Mouse (Mus musculus) lung, embryonic 15.5 days (tissue): ENCODE data around the gene Lce1e. TPM values are rescaled to one million over a fixed set of nuclear protein-coding genes. Genes with fewer than 3 reads are reported as not detected.
"Not testable (repeated sequence)": the region's sequence is repeated elsewhere in the genome, so short reads cannot be mapped to it uniquely, and the experiment has no call there.

Experiments used
- ATAC-seq: fragments of 200-750 bp; cut with Nextera tagmentation; 2 replicates; pipeline ENCODE4 v1.8.0; 2017; ENCODE audit warnings: moderate number of reproducible peaks, borderline replicate concordance; ENCODE audit not compliant: low FRiP score, low TSS enrichment; ENCODE audit errors: extremely low read depth
- H3K27ac ChIP-seq: fragments of 300-500 bp; sonication (generic); 2 replicates; pipeline ENCODE4 v1.5.1; 2015; ENCODE audit warnings: moderate library complexity, mild to moderate bottlenecking, inconsistent platforms
- H3K27me3 ChIP-seq: fragments of 300-500 bp; sonication (generic); 2 replicates; pipeline ENCODE4 v1.6.1; 2015; ENCODE audit warnings: inconsistent platforms
- H3K36me3 ChIP-seq: fragments of 300-500 bp; sonication (generic); 2 replicates; pipeline ENCODE4 v1.6.1; 2015; ENCODE audit warnings: inconsistent platforms
- H3K4me1 ChIP-seq: fragments of 300-500 bp; sonication (generic); 2 replicates; pipeline ENCODE4 v1.6.1; 2015; ENCODE audit warnings: inconsistent platforms
- H3K4me2 ChIP-seq: fragments of 300-500 bp; sonication (generic); 2 replicates; pipeline ENCODE4 v1.6.1; 2015; ENCODE audit warnings: inconsistent platforms, mild to moderate bottlenecking, moderate library complexity
- H3K4me3 ChIP-seq: fragments of 300-500 bp; sonication (generic); 2 replicates; pipeline ENCODE4 v1.5.1; 2015; ENCODE audit warnings: mild to moderate bottlenecking, inconsistent platforms
- H3K9ac ChIP-seq: fragments of 300-500 bp; sonication (generic); 2 replicates; pipeline ENCODE4 v1.6.1; 2015; ENCODE audit warnings: inconsistent platforms
- H3K9me3 ChIP-seq: fragments of 300-500 bp; sonication (generic); 2 replicates; pipeline ENCODE4 v1.6.1; 2016; ENCODE audit warnings: inconsistent platforms
- WGBS: fragments of 180-500 bp; shearing (Covaris S2); methylation state at CpG from one replicate; pipeline ENCODE4 v1.1.7; 2015; 5-methylcytosine and 5-hydroxymethylcytosine counted together
- polyA plus RNA-seq: library from polyadenylated mRNA; unstranded; fragments of >200 nt; fragmentation: Nextera tagmentation; extraction: Ambion mirVana; gene quantifications from 2 replicates; pipeline ENCODE4 v1.2.1, GENCODE M21; 2015

Gene Lce1e
- not detected in 2 replicates for polyA plus RNA-seq

DNA sequence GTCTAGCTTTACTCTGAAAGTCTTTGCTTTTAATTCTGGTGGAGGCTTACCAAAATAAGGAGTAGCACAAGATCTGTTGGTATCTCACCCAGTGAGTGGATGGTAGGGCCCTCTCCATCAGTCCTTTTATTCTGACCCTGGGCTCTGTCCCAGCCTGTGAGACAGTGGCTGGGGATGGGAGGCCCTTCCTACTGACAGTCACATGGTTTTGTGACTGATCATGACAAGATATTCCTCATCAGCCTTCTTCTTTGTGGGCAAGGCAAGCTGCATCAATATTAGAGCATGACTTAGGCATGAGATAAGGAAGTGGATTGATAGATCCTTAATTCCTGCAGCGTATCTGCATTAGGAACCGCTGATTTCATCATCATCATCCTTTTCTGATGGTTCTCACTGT lies at the start of gene Lce1e:
Lce1e (minus strand) TSS at position 101 of the 400 bp plus-strand sequence.
- Histone ChIP-seq H3K4me1 (no peaks in the 10 kb centered on the region), H3K9me3 (no peaks in the 10 kb centered on the region), H3K27ac (no peak within 1 kb of the TSS), H3K4me2 (no peak within 1 kb of the TSS), H3K9ac (no peak within 1 kb of the TSS), H3K4me3 (no peak within 1 kb of the TSS), H3K36me3 (no peaks in the 10 kb centered on the region), H3K27me3 (no peaks in the 10 kb centered on the region)
- WGBS: 74% methylated on average over 2 of the region's 2 CpGs
- ATAC-seq: no peak

DNA sequence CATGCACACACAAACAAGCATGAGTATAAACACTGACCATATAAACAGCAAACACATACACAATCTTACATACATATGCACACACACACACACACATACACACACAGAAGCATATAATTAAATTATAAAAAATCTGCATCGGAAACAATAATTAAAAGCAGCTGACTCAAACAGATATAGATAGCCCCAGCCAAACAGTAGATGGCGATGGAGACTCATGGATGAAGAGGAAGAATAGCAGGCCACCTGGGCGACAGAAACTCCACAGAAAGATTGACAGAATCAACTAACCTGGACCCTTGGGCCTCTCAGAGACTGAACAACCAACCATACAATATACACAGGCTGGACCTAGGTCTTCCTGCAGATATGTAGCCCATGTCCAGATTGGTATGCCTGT lies 44.3 kb upstream of the Lce1e start:
- no peak overlapping the region for H3K4me2 ChIP-seq
- WGBS: 29% methylated on average over 3 of the region's 3 CpGs
- no peak overlapping the region for H3K4me3 ChIP-seq
- H3K27ac ChIP-seq: no peak overlapping the region
- H3K9me3 ChIP-seq: no peaks in the 10 kb centered on the region
- H3K27me3 ChIP-seq: no peaks in the 10 kb centered on the region
- no peaks in the 10 kb centered on the region for H3K4me1 ChIP-seq
- ATAC-seq: no peak
- no peaks in the 10 kb centered on the region for H3K36me3 ChIP-seq
- H3K9ac ChIP-seq: no peak overlapping the region

DNA sequence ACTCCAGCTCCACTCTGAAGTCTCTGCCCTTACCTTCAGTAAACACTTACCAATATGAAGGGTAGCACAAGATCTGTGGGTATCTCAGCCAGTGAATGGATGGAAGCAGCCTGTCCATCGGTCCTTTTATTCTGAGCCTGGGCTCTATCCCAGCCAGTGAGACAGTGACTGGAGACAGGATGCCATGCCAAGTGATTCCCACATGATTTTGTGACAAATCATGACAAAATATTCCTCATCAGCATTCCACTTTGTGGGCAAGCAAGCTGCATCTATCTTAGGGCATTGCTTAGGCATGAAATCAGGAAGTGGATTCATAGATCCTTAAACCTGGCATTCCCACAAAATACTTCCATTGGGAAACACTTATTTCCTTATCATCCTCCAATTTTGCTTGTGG lies 43.4 kb upstream of the Lce1e start, which contains the start of gene Lce1g:
Lce1g (minus strand) TSS at position 101 of the 400 bp plus-strand sequence.
- no peak for ATAC-seq
- H3K27ac ChIP-seq: no peak within 1 kb of the TSS
- H3K9me3 ChIP-seq: no peaks in the 10 kb centered on the region
- H3K36me3 ChIP-seq: no peaks in the 10 kb centered on the region
- no peaks in the 10 kb centered on the region for H3K27me3 ChIP-seq
- WGBS: 83% methylated on average over 1 of the region's 1 CpGs
- no peak within 1 kb of the TSS for H3K4me2 ChIP-seq
- no peaks in the 10 kb centered on the region for H3K4me1 ChIP-seq
- H3K9ac ChIP-seq: no peak within 1 kb of the TSS
- H3K4me3 ChIP-seq: no peak within 1 kb of the TSS

DNA sequence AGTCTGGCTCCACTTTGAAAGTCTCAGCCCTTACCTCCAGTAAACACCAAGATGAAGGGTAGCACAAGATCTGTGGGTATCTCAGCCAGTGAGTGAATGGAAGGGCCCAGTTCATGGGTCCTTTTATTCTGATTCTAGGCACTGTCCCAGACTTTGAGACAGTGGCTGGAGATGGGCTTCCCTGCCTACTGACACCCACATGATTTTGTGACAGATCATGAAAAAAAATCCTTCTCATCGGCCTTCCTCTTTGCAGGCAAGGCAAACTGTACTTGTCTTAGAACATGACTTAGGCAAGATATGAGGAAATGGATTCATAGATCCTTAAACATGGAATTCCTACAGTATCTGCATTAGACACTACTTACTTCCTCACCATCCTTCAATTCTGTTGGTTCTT lies 30.1 kb upstream of the Lce1e start, which contains the start of gene Gm38119:
Gm38119 (minus strand) TSS at position 101 of the 400 bp plus-strand sequence.
- H3K9me3 ChIP-seq: no peaks in the 10 kb centered on the region
- 55% methylated on average over 1 of the region's 1 CpGs for WGBS

DNA sequence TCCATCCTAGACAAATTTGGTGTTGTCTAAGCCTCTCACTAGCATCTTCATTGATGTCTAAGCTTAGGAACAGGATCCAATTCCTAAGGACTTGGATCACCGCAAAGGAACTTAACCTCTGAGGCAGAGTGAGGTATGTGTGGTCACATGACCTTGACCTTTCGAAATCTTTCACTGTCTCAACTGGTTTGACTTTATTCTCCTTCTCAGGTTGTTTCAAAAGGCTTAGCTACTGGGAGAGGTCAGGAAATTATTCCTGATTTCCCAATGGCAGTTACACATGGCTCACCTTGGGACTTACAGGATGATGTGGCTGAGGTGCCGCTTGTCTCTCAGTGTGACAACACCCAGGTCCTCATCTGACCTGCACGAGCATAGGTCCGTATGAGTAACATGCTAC lies 13.8 kb upstream of the Lce1e start:
- Histone ChIP-seq H3K9me3 (no peaks in the 10 kb centered on the region), H3K36me3 (no peaks in the 10 kb centered on the region), H3K4me1 (no peaks in the 10 kb centered on the region), H3K27ac (no peak overlapping the region), H3K27me3 (no peaks in the 10 kb centered on the region), H3K4me3 (no peak overlapping the region), H3K9ac (no peak overlapping the region), H3K4me2 (no peak overlapping the region)
- ATAC-seq: no peak
- WGBS: 72% methylated on average over 5 of the region's 5 CpGs

More for the DNA sequence above, 30.1 kb upstream of the Lce1e start, which contains the start of gene Gm38119:
- H3K9ac ChIP-seq: no peak within 1 kb of the TSS
- H3K27ac ChIP-seq: no peak within 1 kb of the TSS
- H3K4me3 ChIP-seq: no peak within 1 kb of the TSS
- H3K27me3 ChIP-seq: no peaks in the 10 kb centered on the region
- ATAC-seq: no peak
- no peak within 1 kb of the TSS for H3K4me2 ChIP-seq
- no peaks in the 10 kb centered on the region for H3K4me1 ChIP-seq
- H3K36me3 ChIP-seq: no peaks in the 10 kb centered on the region

DNA sequence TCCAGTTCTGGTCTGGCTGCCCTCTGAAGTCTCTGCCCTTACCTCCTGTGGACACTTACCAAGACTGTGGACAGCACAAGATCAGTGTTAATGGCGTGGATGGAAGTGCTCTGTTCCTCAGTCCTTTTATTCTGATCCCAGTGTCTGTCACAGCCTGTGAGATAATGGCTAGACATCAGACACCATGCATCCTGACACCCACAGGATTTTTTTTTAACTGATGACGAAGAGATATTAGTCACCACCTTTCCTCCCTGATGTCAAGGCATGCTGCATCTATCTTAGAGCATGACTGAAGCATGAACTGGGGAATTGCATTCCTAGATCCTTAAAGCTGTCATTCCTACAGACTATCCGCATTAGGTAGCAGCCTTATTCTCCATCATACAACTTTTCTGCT lies 11.4 kb upstream of the Lce1e start, which contains the start of gene Lce1f:
Lce1f (minus strand) TSS at position 101 of the 400 bp plus-strand sequence.
- Histone ChIP-seq H3K4me1 (no peaks in the 10 kb centered on the region), H3K27me3 (no peaks in the 10 kb centered on the region), H3K9ac (no peak within 1 kb of the TSS), H3K4me2 (no peak within 1 kb of the TSS), H3K4me3 (no peak within 1 kb of the TSS), H3K36me3 (no peaks in the 10 kb centered on the region), H3K27ac (no peak within 1 kb of the TSS), H3K9me3 (no peaks in the 10 kb centered on the region)
- WGBS: 62% methylated on average over 3 of the region's 3 CpGs
- no peak for ATAC-seq

DNA sequence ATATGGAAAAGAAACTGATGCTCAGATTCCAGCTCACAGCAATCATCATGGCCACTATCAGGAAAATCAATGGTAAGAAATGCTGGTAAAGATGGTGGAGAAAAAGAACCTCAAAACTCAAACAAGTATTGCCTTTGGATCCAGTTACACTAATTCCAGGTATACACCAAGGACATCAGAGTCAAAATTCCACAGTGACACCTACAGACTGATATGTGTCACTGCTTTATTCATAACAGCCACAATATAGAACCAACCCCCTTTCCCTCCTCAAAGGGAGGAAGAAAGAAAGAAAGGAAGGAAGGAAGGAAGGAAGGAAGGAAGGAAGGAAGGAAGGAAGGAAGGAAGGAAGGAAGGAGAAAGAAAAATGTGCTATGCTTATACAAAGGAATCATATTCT lies 6.2 kb upstream of the Lce1e start:
- no peak overlapping the region for H3K4me3 ChIP-seq
- no peak for ATAC-seq
- no peaks in the 10 kb centered on the region for H3K9me3 ChIP-seq
- H3K27me3 ChIP-seq: no peaks in the 10 kb centered on the region
- no peak overlapping the region for H3K9ac ChIP-seq
- H3K4me2 ChIP-seq: no peak overlapping the region
- no peaks in the 10 kb centered on the region for H3K36me3 ChIP-seq
- no peaks in the 10 kb centered on the region for H3K4me1 ChIP-seq
- H3K27ac ChIP-seq: no peak overlapping the region

DNA sequence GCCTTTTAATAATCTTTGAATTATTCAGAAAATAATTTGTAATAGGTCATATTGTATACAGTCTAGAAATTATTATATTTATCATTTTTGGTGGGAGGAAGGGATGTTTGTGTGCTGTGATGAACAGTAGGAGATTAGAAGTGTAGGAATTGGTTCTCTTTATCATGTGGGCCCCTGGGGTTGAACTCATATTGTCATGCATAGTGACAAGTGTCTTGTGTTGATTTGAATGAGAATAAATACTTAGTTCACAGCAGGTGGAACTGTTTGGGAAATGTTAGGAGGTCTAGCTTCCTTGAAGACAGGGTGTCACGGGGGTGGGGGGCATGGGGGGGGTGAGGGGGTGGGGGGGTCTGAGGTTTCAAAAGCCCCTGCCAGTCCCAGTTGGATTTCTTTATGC lies 14.3 kb downstream of the Lce1e start:
- Histone ChIP-seq H3K9ac (no peak overlapping the region), H3K4me1 (no peaks in the 10 kb centered on the region)
- ATAC-seq: no peak

DNA sequence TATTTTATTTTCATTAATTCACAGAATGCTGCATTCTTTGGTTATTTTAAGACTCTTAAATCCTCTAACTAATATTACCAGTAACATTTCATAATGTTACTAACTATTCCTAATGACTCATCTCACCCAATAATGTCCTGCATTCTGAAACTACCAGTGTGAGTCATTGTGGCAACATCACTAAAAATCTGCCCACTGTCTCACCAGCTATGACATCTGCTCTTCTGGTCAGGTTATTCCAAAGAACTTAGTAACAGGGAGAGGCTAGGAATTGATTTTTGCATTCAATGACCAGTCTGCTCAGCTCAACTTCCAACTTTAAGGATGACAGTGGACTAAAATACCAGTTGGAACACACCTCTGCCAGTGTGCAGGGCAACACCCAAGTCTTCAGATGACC lies 17.2 kb downstream of the Lce1e start:
- H3K4me2 ChIP-seq: no peak overlapping the region
- no peaks in the 10 kb centered on the region for H3K27me3 ChIP-seq
- no peak for ATAC-seq

More for the DNA sequence above, 14.3 kb downstream of the Lce1e start:
- Histone ChIP-seq H3K4me2 (no peak overlapping the region), H3K9me3 (no peaks in the 10 kb centered on the region), H3K4me3 (no peak overlapping the region), H3K27me3 (no peaks in the 10 kb centered on the region), H3K27ac (no peak overlapping the region), H3K36me3 (no peaks in the 10 kb centered on the region)
- WGBS: 9% methylated on average over 1 of the region's 1 CpGs

DNA sequence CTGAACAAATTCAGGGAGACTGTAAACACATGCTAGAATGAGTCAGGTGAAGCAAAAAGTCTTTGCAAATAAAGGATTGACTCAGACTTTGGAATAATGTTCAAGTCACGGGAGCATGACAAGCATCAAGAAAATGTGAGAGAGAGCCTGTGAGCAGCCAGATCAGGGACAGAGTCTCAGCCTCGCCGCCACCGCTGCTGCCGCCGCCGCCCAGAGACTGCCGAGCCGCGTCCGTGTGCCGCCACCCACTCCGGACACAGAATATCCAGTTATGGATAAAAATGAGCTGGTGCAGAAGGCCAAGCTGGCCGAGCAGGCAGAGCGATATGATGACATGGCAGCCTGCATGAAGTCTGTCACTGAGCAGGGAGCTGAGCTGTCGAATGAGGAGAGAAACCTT lies 19.7 kb downstream of the Lce1e start:
- not testable (repeated sequence) for H3K4me3 ChIP-seq, H3K4me2 ChIP-seq, H3K36me3 ChIP-seq, H3K9me3 ChIP-seq, H3K4me1 ChIP-seq, H3K27me3 ChIP-seq, ATAC-seq, H3K27ac ChIP-seq, H3K9ac ChIP-seq
- WGBS: 64% methylated on average over 16 of the region's 16 CpGs

More for the DNA sequence above, 17.2 kb downstream of the Lce1e start:
- Histone ChIP-seq H3K27ac (no peak overlapping the region), H3K9me3 (no peaks in the 10 kb centered on the region), H3K9ac (no peak overlapping the region), H3K36me3 (no peaks in the 10 kb centered on the region), H3K4me3 (no peak overlapping the region), H3K4me1 (no peaks in the 10 kb centered on the region)

DNA sequence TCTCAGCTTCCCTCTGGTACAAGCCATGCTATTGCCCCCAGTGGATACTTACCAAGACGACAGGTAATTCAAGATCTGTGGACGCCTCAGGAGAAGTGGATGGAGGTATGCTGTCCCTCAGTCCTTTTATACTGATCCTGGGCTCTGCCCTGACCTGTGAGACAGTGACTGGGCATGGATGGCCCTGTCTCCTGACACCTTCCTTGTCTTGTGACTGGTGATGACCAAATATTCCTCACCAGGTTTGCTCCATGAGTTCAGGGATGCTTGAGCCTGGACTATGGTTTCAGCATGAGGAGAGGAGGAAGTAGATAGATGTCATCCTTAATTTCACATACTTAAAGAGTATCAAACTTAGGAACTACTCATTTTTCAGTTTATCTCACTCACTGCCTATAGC lies 21.8 kb downstream of the Lce1e start, which contains the start of gene Lce1d:
Lce1d (minus strand) TSS at position 101 of the 400 bp plus-strand sequence.
- H3K36me3 ChIP-seq: no peaks in the 10 kb centered on the region
- H3K27ac ChIP-seq: no peak within 1 kb of the TSS
- WGBS: 47% methylated on average over 2 of the region's 2 CpGs
- no peaks in the 10 kb centered on the region for H3K27me3 ChIP-seq
- no peak within 1 kb of the TSS for H3K4me2 ChIP-seq
- no peaks in the 10 kb centered on the region for H3K9me3 ChIP-seq
- H3K9ac ChIP-seq: no peak within 1 kb of the TSS
- no peak for ATAC-seq
- H3K4me1 ChIP-seq: no peaks in the 10 kb centered on the region
- H3K4me3 ChIP-seq: no peak within 1 kb of the TSS

DNA sequence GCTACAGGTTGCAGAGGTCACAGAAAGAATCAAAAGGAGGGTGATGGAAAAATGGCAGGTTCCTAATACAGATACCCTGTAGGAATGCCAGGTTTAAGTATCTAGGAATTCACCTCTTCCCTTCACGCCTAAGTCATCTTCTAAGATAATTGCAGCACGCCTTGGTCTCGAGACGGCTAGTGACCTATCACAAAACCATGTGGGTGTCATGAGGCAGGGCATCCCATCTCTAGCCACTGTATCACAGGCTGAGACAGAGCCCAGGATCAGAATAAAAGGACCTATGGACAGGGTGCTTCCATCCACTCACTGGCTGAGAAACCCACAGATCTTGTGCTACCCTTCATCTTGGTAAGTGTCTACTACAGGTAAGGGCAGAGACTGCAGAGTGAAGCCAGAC lies 29.9 kb downstream of the Lce1e start, which contains the start of gene Lce1c:
Lce1c (plus strand) TSS at position 301 of the 400 bp plus-strand sequence.
- ATAC-seq: no peak
- Histone ChIP-seq H3K36me3 (no peaks in the 10 kb centered on the region), H3K27me3 (no peaks in the 10 kb centered on the region), H3K4me2 (no peak within 1 kb of the TSS), H3K4me1 (no peaks in the 10 kb centered on the region), H3K27ac (no peak within 1 kb of the TSS), H3K9ac (no peak within 1 kb of the TSS), H3K4me3 (no peak within 1 kb of the TSS), H3K9me3 (no peaks in the 10 kb centered on the region)
- 83% methylated on average over 4 of the region's 4 CpGs for WGBS

DNA sequence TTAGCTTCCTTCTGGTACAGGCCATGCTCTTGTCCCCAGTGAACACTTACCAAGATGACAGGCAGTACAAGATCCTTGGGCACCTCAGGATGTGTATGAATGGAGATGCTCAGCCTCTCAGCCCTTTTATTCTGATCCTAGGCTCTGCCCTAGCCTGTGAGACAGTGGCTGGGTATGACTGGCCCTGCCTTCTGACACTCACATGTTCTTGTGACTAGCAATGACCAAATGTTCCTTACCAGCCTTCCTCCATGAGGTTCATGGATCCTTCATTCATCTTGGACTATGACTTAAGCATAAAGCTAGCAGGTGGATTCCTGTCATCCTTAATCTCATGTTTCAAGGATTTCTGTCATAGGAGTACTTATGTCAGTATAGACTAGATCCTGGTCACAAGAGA lies 38.7 kb downstream of the Lce1e start, which contains the start of gene Lce1a2:
Lce1a2 (minus strand) TSS at position 101 of the 400 bp plus-strand sequence.
- Histone ChIP-seq H3K27ac (no peak within 1 kb of the TSS), H3K4me3 (no peak within 1 kb of the TSS)

More for the DNA sequence above, 38.7 kb downstream of the Lce1e start, which contains the start of gene Lce1a2:
- no peaks in the 10 kb centered on the region for H3K36me3 ChIP-seq
- no peak within 1 kb of the TSS for H3K4me2 ChIP-seq
- no peaks in the 10 kb centered on the region for H3K27me3 ChIP-seq
- H3K9me3 ChIP-seq: no peaks in the 10 kb centered on the region
- ATAC-seq: no peak
- no peak within 1 kb of the TSS for H3K9ac ChIP-seq
- H3K4me1 ChIP-seq: no peaks in the 10 kb centered on the region
